Mouse (Mus musculus) adrenal gland, adult 2 months (tissue): ENCODE results near the gene Dyrk1a. TPM values are rescaled to one million over a fixed set of nuclear protein-coding genes. Genes with fewer than 3 reads are reported as not detected.
"Not testable (repeated sequence)": the region's sequence is repeated elsewhere in the genome, so short reads cannot be mapped to it uniquely, and the experiment has no call there.

Experiments used
- DNase-seq: peaks from one replicate; pipeline ENCODE4 v3.0.0; 2021
- polyA plus RNA-seq: library from polyadenylated mRNA; depleted of rRNA; stranded (reverse); fragments of >200 nt; gene quantifications from 2 replicates; pipeline ENCODE4 v1.2.3, GENCODE M21; 2012
- total RNA-seq, 2 experiments: library from RNA; stranded (reverse); gene quantifications; 2 replicates each; pipeline ENCODE4 v1.2.3; 2021

The Dyrk1a gene
- total and polyA plus RNA-seq, 3 experiments = 32.0 to 97.8 (median 60.5) TPM

GRCm38 (mm10) chr16:94633012-94633411, 63.2 kb downstream of the Dyrk1a start:
- DNase-seq = no peak

GRCm38 (mm10) chr16:94637423-94637822, 67.6 kb downstream of the Dyrk1a start:
- DNase-seq = no peak

- DNase-seq = no peak
Observed at GRCm38 (mm10) chr16:94641799-94642198, 72.0 kb downstream of the Dyrk1a start.

- no peak for DNase-seq
Observed at GRCm38 (mm10) chr16:94647153-94647552, 77.3 kb downstream of the Dyrk1a start.

- no peak for DNase-seq
Observed at GRCm38 (mm10) chr16:94647925-94648324, 78.1 kb downstream of the Dyrk1a start.

- DNase-seq = no peak
Observed at GRCm38 (mm10) chr16:94649861-94650260, 80.1 kb downstream of the Dyrk1a start.

GRCm38 (mm10) chr16:94652091-94652713, 82.4 kb downstream of the Dyrk1a start:
- no peak for DNase-seq

- no peak for DNase-seq
Observed at GRCm38 (mm10) chr16:94655083-94655482, 85.3 kb downstream of the Dyrk1a start.

- DNase-seq = no peak
Observed at GRCm38 (mm10) chr16:94656891-94657290, 87.1 kb downstream of the Dyrk1a start.

- DNase-seq = no peak
Observed at GRCm38 (mm10) chr16:94659394-94659793, 89.6 kb downstream of the Dyrk1a start.

- no peak for DNase-seq
Observed at GRCm38 (mm10) chr16:94660221-94660620, 90.4 kb downstream of the Dyrk1a start.

- no peak for DNase-seq
Observed at GRCm38 (mm10) chr16:94667557-94667956, 97.7 kb downstream of the Dyrk1a start.

- DNase-seq = no peak
Observed at GRCm38 (mm10) chr16:94671313-94671712, 101.5 kb downstream of the Dyrk1a start.

GRCm38 (mm10) chr16:94680924-94681323, 111.1 kb downstream of the Dyrk1a start:
- DNase-seq = no peak

GRCm38 (mm10) chr16:94681760-94682159, 112.0 kb downstream of the Dyrk1a start:
- no peak for DNase-seq

- no peak for DNase-seq
Observed at GRCm38 (mm10) chr16:94683960-94684359, 114.2 kb downstream of the Dyrk1a start.

- DNase-seq = peak; percentile 31
Observed at GRCm38 (mm10) chr16:94693687-94694305, 124.0 kb downstream of the Dyrk1a start.

- DNase-seq = no peak
Observed at GRCm38 (mm10) chr16:94697553-94697952, 127.7 kb downstream of the Dyrk1a start.

- DNase-seq = not testable (repeated sequence)
Observed at GRCm38 (mm10) chr16:94698234-94698633, 128.4 kb downstream of the Dyrk1a start.

GRCm38 (mm10) chr16:94701141-94701540, 131.3 kb downstream of the Dyrk1a start:
- DNase-seq = no peak

- DNase-seq = no peak
Observed at GRCm38 (mm10) chr16:94701971-94702370, 132.2 kb downstream of the Dyrk1a start.

GRCm38 (mm10) chr16:94713480-94714094, 143.8 kb downstream of the Dyrk1a start:
- DNase-seq = peak; percentile 88

GRCm38 (mm10) chr16:94714483-94714882, 144.7 kb downstream of the Dyrk1a start:
- DNase-seq = no peak
